Mouse (Mus musculus): ENCODE results near the gene Gm19345.

Gene Gm19345

DNA sequence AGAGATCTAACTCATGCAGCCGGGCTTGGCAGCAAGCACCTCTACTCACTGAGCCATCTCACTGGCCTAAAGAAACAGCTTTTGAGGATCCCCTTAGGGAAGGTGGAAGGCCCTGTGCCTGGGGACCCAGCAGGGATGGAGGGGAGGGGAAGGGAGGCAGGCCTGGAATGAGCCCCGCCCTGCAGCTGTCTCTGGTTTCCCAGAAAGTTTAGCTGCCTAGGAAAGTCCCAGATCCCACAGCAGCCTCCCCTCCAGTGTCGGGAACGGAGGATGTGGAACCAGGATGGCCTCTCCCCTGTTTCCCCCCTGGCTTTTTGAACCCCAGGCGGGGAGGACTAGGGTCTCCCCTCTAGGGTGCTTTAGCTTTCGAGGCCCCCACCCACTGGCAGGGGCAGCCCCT is 25.0 kb upstream of the Gm19345 start:
- DNase-seq (ENCODE audit: extremely low spot score, low read depth, low spot score), result no peak

- DNase-seq (ENCODE audit: extremely low spot score, low read depth, low spot score), result no peak
These were observed 22.1 kb upstream of the Gm19345 start for GRCm38 (mm10) chr7:19829694-19830093.

- DNase-seq (ENCODE audit: extremely low spot score, low read depth, low spot score), result no peak
These were observed 21.1 kb upstream of the Gm19345 start for GRCm38 (mm10) chr7:19830682-19831156.

GRCm38 (mm10) chr7:19831837-19832236 is 20.0 kb upstream of the Gm19345 start:
- DNase-seq (ENCODE audit: extremely low spot score, low read depth, low spot score), result no peak

- DNase-seq (ENCODE audit: extremely low spot score, low read depth, low spot score), result no peak
These were observed 17.7 kb upstream of the Gm19345 start for GRCm38 (mm10) chr7:19834055-19834454.

DNA sequence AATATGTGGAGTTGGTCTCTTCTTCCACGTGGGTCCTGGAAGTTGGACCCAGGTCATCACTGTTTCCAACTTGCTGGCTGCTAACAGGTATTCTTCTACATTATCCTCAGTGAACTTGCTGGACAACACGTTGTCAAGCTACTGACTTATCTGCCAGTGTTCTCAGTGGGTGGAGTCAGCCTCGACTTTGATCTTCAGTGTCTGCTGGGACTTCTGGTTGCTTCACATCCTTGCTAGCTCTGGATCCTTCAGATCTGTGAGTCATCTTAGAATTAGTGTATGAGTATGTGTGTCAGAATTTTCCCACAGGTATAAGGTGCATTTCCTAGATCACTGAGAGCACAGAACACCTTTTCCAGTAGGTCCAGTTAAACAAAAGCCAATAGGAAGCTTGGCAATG is 15.0 kb upstream of the Gm19345 start:
- no peak for DNase-seq (ENCODE audit: extremely low spot score, low read depth, low spot score)

- DNase-seq (ENCODE audit: extremely low spot score, low read depth, low spot score), result no peak
These were observed 11.4 kb upstream of the Gm19345 start for GRCm38 (mm10) chr7:19840371-19840770.

DNA sequence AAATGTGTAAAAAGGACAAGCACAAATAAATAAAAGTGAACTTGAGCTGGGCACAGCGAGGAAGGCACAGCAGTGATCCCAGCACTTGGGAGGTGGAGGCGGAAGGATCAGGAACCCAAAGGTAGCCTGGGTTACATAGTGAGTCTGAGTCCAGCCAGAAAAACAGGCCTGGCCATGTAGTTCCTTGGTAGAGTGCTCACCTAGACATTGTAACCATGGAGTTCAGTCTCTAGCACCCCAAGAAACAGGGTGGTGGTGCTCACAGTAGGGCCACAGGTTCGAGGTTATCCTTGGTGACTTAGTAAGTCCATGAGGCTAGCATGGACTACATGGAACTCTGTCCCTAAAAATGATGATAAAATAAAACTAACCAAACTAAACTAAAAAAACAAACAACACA is 10.9 kb upstream of the Gm19345 start:
- DNase-seq (ENCODE audit: extremely low spot score, low read depth, low spot score), result no peak

DNA sequence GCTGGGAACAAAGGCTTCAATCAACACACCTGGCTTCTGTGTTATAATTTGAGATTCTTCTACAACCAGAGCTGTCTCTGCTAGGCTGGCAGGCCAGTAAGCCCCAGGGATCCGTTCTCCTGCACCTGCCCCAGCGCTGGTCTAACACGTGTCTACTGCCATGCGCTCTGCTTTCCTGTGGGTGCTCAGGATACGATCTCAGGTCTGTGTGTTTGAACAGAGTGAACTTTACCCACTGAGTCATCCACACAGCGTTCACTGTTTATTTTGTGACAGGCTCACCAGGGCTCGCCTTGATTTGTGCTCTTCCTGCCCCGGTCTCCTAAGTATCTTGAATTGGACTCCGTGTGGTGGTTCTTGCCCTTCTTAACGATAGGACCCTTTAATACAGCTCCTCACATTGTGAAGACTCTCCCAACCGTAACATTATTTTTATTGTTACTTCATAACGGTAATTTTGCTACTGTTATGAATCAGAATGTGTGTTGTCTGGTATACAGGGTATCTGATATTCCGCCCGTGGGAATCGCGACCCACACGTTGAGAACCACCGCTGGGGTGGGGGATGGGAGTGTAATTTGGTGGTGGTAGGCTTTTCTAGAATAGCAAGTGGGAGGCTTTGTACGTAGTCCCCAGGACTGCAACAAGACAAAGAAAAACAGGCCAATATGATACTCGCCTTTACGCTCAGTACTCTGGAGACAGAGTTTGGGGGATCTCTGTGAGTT is 10.0 kb upstream of the Gm19345 start:
- DNase-seq (ENCODE audit: extremely low spot score, low read depth, low spot score), result no peak

DNA sequence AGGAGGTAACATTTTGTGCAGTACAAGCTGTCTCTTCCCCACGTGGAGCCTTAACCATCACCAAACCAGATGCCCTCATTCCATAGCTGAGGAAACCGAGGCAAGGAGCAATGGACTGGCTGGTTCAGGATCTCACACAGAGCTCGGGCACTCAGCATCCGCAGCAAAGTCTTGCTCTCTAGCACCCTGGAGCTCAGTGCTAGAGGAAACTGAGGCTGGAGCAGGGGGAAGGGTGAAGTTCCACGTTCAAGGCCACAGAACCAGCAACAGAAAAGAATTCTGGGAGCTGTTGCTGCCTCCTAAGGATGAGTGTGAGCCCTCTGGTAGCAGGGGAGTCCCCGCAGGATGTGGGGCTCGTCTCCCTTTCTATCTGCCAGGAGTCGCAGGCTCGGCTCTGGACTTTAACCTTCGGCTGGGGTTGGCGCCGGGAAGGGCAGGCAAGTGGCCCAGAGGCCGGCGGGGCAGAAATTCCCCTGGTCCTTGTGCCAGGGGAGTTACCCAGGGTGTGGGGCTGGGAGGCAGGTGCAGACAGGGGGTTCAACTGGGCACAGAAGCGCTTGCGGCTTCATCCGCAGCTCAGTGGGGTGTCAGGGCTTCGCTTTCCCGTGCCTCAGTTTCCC is 8.8 kb upstream of the Gm19345 start:
- no peak for DNase-seq (ENCODE audit: extremely low spot score, low read depth, low spot score)

- no peak for DNase-seq (ENCODE audit: extremely low spot score, low read depth, low spot score)
These were observed 8.2 kb upstream of the Gm19345 start for GRCm38 (mm10) chr7:19843561-19843960.

DNA sequence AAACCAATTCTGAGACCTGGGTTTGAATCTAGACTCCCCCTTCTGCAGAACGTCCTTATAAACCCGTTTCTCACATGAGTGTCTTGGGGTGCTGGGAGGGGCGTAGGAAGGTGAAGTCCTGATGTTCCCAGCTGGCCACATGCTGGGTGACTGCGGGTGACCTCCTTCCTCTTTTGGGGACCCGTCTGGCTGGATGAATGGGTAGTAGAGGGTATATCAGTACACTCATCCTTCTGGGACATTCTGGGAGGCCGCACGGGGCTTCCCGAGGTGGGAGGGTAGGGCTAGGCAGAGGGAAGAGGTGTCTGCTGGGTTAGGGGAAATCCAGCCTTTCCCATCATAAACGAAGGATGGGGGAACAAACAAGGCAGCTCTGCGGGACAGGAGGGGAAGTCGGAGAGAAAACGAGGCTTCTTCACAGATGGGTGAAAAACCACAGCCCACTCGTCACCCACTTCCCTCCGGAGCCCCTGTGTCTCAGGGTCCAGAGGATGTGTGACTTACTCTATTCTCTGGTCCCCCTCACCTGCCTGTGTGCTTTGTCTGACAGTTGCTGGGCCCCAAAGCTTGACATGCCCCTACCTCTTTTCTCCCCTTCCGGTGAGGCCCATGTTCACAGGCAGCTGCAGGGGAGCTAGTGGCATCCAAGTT is 7.2 kb upstream of the Gm19345 start:
- DNase-seq (ENCODE audit: extremely low spot score, low read depth, low spot score), result no peak

GRCm38 (mm10) chr7:19853526-19853925 is 1.7 kb downstream of the Gm19345 start:
- no peak for DNase-seq (ENCODE audit: extremely low spot score, low read depth, low spot score)

GRCm38 (mm10) chr7:19855663-19856062 is 3.9 kb downstream of the Gm19345 start:
- DNase-seq (ENCODE audit: extremely low spot score, low read depth, low spot score), result no peak

DNA sequence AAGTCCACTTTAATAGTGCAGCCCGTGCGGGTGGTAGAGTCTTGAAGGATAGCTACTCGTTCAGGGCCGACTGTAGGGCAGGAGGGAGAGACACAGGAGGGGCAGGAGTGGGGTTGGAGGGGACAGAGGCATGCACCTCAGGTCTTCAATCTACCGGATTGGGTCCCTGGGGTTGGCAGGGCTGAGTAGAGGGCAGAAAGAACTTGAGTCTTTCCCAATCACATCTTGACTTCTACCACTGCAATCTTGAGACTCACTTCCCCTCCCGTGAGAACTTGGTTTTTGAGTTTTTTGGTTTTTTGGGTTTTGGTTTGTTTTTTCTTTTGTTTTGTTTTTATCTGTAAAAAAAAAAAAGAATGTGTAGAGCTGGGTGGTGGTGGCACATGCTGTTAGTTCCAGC is 4.5 kb downstream of the Gm19345 start:
- no peak for DNase-seq (ENCODE audit: extremely low spot score, low read depth, low spot score)

DNA sequence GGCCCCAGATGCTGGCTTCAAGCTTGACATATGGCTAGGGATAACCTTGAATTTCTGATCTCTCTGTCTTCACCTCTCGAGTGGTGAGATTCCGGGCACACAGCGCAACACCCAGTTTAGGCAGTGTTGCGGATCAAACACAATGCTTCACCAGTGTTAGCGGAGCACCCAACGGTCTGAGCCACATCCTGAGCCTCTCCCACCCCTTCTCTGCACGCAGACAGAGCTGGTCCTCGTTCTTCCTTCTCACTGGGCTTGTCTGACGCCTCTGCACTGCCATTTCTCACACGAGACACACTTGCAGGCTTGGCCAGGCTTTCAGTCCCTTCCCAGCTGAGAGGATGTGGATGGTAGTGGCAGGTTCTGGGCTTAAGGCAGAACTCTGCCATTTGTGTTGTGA is 7.9 kb downstream of the Gm19345 start:
- DNase-seq (ENCODE audit: extremely low spot score, low read depth, low spot score), result no peak

DNA sequence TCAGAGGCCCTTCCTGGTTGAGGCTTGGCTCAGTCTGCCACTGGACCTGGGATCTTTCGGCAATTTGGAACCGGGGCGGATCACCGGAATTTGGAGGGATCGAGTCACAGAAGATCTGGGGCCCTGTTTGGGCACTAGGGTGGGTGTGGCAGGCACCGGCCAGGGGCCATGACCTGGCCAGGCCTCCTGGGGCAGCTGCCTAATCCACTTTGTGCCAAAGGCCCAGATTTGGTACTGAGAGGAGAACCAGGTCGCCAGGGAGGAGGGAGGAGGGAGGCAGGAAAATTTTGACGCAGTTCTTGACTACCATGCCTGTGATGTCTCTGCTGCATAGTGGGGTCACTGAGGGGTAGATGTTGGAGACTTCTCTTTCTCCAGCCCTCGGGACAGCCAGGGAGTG is 9.4 kb downstream of the Gm19345 start, which contains the start of gene Ceacam16:
TSS of gene Ceacam16 (minus strand) at position 101 of the 400 bp plus-strand sequence.
- no peak for DNase-seq (ENCODE audit: extremely low spot score, low read depth, low spot score)

GRCm38 (mm10) chr7:19864241-19864640 is 12.4 kb downstream of the Gm19345 start:
- DNase-seq (ENCODE audit: extremely low spot score, low read depth, low spot score), result no peak

- no peak for DNase-seq (ENCODE audit: extremely low spot score, low read depth, low spot score)
These were observed 13.6 kb downstream of the Gm19345 start for GRCm38 (mm10) chr7:19865246-19866036.

- no peak for DNase-seq (ENCODE audit: extremely low spot score, low read depth, low spot score)
These were observed 14.7 kb downstream of the Gm19345 start for GRCm38 (mm10) chr7:19866490-19866889.

DNA sequence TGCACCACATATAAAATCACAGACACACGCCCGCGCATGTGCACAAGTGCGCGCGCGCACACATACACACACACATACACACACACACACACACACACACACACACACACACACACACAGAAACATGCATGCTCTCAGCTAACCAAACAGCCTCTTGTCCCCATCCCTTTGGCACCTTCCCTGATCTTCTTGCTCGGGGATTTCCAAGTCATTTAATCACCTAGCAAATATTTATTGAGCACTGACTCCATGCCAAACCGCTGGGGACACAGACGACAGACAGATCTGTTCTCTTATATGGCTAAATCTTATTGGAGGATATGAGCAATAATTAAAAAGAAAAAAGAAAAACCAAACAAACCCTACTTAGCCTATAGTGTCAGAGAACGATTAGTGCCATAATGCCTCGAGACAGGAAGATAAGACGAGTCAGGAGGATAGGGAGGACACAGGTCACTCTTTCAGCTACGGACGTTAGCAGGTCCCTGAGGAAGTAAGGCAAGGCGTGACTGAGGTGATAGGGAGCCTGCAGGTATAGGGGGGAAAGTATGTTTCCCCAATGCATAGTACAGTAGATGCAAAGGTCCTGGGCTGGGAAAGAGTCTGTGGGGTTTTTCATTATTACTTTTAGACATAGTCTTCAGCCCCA is 16.1 kb downstream of the Gm19345 start:
- DNase-seq (ENCODE audit: extremely low spot score, low read depth, low spot score), result no peak

Data from hindlimb bud, embryonic 11.5 days (tissue).